Mouse (Mus musculus) lung, embryonic 14.5 days (tissue): ENCODE measurements around the gene Tspan14. TPM values are rescaled to one million over a fixed set of nuclear protein-coding genes. Genes with fewer than 3 reads are reported as not detected.

Source experiments
- ATAC-seq: fragments of 200-750 bp; cut with Nextera tagmentation; 2 replicates; pipeline ENCODE4 v1.8.0; 2017; ENCODE audit warnings: mild to moderate bottlenecking, moderate TSS enrichment, moderate library complexity; ENCODE audit not compliant: insufficient read depth
- DNase-seq: peaks from one replicate; pipeline ENCODE4 v3.0.0-alpha.2; 2015
- H3K27ac ChIP-seq: fragments of 300-500 bp; sonication (generic); 2 replicates; pipeline ENCODE4 v1.5.1; 2014; ENCODE audit warnings: low read depth, mild to moderate bottlenecking, moderate library complexity
- H3K27me3 ChIP-seq: fragments of 300-500 bp; sonication (generic); 2 replicates; pipeline ENCODE4 v1.6.1; 2014; ENCODE audit warnings: low read length, control low read depth; ENCODE audit not compliant: insufficient read depth
- H3K36me3 ChIP-seq: fragments of 300-500 bp; sonication (generic); 2 replicates; pipeline ENCODE4 v1.6.1; 2014; ENCODE audit warnings: control low read depth; ENCODE audit not compliant: insufficient read depth
- H3K4me1 ChIP-seq: fragments of 300-500 bp; sonication (generic); 2 replicates; pipeline ENCODE4 v1.6.1; 2014; ENCODE audit warnings: antibody characterized with exemption, control low read depth; ENCODE audit not compliant: insufficient read depth
- H3K4me2 ChIP-seq: fragments of 300-500 bp; sonication (generic); 2 replicates; pipeline ENCODE4 v1.6.1; 2014; ENCODE audit warnings: mild to moderate bottlenecking
- H3K4me3 ChIP-seq: fragments of 300-500 bp; sonication (generic); 2 replicates; pipeline ENCODE4 v1.5.1; 2014; ENCODE audit warnings: low read depth, low read length
- H3K9ac ChIP-seq: fragments of 300-500 bp; sonication (generic); 2 replicates; pipeline ENCODE4 v1.6.1; 2014
- H3K9me3 ChIP-seq: fragments of 300-500 bp; sonication (generic); 2 replicates; pipeline ENCODE4 v1.6.1; 2016; ENCODE audit warnings: low read depth, low read length, control low read depth
- CTCF ChIP-seq: IDR thresholded peaks from 2 replicates; pipeline ENCODE4 v1.5.1; 2016; ENCODE audit warnings: antibody characterized with exemption, low read depth
- WGBS: fragments of 180-500 bp; shearing (Covaris S2); extraction: QIAGEN DNeasy Blood & Tissue Kit; methylation state at CpG from one replicate; pipeline ENCODE4 v1.1.7; 2014; 5-methylcytosine and 5-hydroxymethylcytosine counted together
- polyA plus RNA-seq: library from polyadenylated mRNA; unstranded; fragments of >200 nt; fragmentation: Nextera tagmentation; extraction: Ambion mirVana; gene quantifications from 2 replicates; pipeline ENCODE4 v1.2.1, GENCODE M21; 2014

Tspan14 gene
- polyA plus RNA-seq, 1 experiment from 2014 or later: 105 TPM

DNA sequence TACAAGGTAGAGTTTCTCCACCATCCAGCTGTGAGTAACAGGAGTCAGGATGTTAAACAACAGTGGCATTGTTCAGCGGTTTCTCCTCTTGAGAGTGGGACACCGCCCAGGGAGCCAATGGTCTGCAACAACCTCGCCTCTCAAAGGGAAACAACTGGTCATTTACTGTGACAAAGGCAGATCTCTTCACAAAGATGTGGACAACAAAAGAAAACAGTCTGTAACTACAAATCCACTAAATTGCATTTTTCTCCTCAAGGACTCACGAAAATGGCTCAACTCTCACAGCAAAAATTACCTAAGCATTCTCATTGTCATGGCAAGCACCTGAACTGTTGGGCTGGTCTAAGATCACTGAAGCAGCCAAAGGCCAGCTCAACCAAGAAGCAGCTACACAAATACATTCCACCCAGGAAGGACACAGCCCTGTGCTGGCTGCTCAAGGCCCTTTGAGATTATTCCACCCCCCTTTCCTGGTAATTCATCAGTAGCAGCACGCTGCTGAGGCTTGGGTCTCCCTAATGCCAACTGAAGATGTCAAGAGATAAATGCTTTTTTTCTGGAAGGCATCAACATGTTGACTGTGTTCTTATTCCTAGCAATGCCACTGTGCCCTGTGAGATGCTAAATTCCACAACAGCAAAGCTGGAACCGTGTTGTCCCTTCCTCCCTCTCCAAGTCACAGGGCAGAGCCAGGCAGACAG lies 101.6 kb downstream of the Tspan14 start:
- DNase-seq: no peak
- no peak overlapping the region for H3K27ac ChIP-seq

DNA sequence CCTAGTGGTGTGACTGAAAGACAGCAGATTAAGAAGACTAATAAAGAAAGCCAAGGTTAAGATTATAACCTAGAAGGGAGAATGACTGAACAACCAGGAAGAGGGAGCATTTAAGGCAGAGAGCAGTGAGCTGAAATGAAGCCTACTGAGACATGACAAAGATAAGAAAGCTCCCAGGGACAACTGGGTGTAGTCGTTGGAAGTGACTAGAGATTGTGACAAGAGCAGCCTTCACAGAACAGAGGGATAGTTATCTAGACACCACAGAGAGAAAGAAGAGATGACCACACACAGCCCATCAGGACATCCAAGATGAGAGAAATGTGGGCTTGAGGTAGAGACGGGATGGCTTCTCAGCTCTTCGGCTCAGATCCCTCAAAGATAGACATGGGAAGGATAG lies 102.9 kb downstream of the Tspan14 start:
- H3K9ac ChIP-seq: no peak overlapping the region
- DNase-seq: no peak
- no peak for ATAC-seq
- no peaks in the 10 kb centered on the region for H3K27me3 ChIP-seq
- no peak overlapping the region for H3K4me3 ChIP-seq
- no peak for TF ChIP-seq CTCF
- no peaks in the 10 kb centered on the region for H3K4me1 ChIP-seq
- 66% methylated on average over 3 of the region's 3 CpGs for WGBS
- H3K27ac ChIP-seq: no peak overlapping the region
- no peaks in the 10 kb centered on the region for H3K9me3 ChIP-seq
- H3K4me2 ChIP-seq: no peak overlapping the region
- no peaks in the 10 kb centered on the region for H3K36me3 ChIP-seq

More for the DNA sequence above, 101.6 kb downstream of the Tspan14 start:
- Histone ChIP-seq H3K4me1 (no peaks in the 10 kb centered on the region), H3K27me3 (no peaks in the 10 kb centered on the region), H3K4me3 (no peak overlapping the region), H3K36me3 (no peaks in the 10 kb centered on the region), H3K9me3 (no peaks in the 10 kb centered on the region), H3K9ac (no peak overlapping the region), H3K4me2 (no peak overlapping the region)
- no peak for ATAC-seq
- WGBS: 58% methylated on average over 6 of the region's 6 CpGs
- no peak for TF ChIP-seq CTCF

DNA sequence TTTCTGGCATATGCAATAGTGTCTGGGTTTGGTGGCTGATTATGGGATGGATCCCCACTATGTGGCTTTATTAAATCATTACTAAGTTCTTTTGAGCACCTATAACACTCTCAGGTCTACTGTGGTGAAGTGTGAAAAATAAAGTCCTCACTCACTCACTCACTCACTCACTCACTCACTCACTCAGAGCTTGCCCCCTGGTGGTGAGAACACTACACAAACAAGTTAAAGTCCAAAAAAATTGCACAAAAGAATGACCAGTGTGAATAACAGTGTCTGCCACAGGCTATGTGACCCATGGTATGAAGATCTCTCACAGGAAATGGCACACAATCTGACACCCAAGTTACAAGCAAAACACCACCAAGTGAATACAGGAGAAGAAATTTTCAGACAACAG lies 103.6 kb downstream of the Tspan14 start:
- no peak for DNase-seq
- peak; percentile 29; the same call in 1 of the 2 replicates for TF ChIP-seq CTCF
- no peak overlapping the region for H3K4me2 ChIP-seq
- no peaks in the 10 kb centered on the region for H3K4me1 ChIP-seq
- H3K9me3 ChIP-seq: no peaks in the 10 kb centered on the region
- no peaks in the 10 kb centered on the region for H3K27me3 ChIP-seq
- no peak overlapping the region for H3K4me3 ChIP-seq
- no peak overlapping the region for H3K9ac ChIP-seq
- H3K36me3 ChIP-seq: no peaks in the 10 kb centered on the region
- H3K27ac ChIP-seq: no peak overlapping the region
- ATAC-seq: no peak

Other genes with a start within 250 kb of the Tspan14 start
- 0.74 and 0.79 TPM in 2 replicates for gene Sh2d4b, start 73.5 kb downstream of the Tspan14 start, polyA plus RNA-seq
- 167 and 173 TPM in 2 replicates for gene Fam213a, start 47.0 kb upstream of the Tspan14 start, polyA plus RNA-seq
- gene Dydc2, start 102.4 kb upstream of the Tspan14 start, polyA plus RNA-seq: not detected in 2 replicates
- gene Dydc1, start 106.1 kb upstream of the Tspan14 start, polyA plus RNA-seq: not detected in 2 replicates
- gene Mat1a, start 138.2 kb upstream of the Tspan14 start, polyA plus RNA-seq: 2.6 and 4.0 TPM in 2 replicates
- gene Sftpa1, start 165.0 kb upstream of the Tspan14 start, polyA plus RNA-seq: 28.1 and 29.4 TPM in 2 replicates
- not detected in 2 replicates for gene Mbl1, start 184.7 kb upstream of the Tspan14 start, polyA plus RNA-seq
- gene Sftpd, start 218.3 kb upstream of the Tspan14 start, polyA plus RNA-seq: not detected in 2 replicates